ENCODE assay signal across 11 mouse cellular contexts in genomic region chr7:45644872-45645590, GRCm38 (mm10). TPM values are rescaled to one million over a fixed set of nuclear protein-coding genes. Genes with fewer than 3 reads are reported as not detected.
DNase-seq lines count a peak whose midpoint lies in the region; ATAC-seq lines count a peak whose summit lies in the region.
"Had no signal": no experiment of that assay in that cellular context is flagged by ENCODE, and none has a peak within 500 bp of the region (broad histone marks: within the 10 kb centered on the region; RNA-seq: fewer than 3 reads in every experiment).

No protein-coding gene starts in this region.

- no peaks in the 10 kb centered on the region for H3K36me3 ChIP-seq in heart, embryonic 14.5 days (ENCODE audit: control insufficient read depth, insufficient read depth, low read length)
- H3K36me3 ChIP-seq in embryonic facial prominence, embryonic 10.5 days (replicated peaks) = no peaks in the 10 kb centered on the region
- H3K36me3 ChIP-seq in hindbrain, embryonic 11.5 days (ENCODE audit: control insufficient read depth, insufficient read depth, low read length) = no peaks in the 10 kb centered on the region
- no peaks in the 10 kb centered on the region for H3K36me3 ChIP-seq in midbrain, embryonic 12.5 days

- H3K9me3 ChIP-seq in heart, embryonic 14.5 days (ENCODE audit: control insufficient read depth, low read length) = no peaks in the 10 kb centered on the region
- H3K9me3 ChIP-seq in embryonic facial prominence, embryonic 10.5 days = no peaks in the 10 kb centered on the region
- no peaks in the 10 kb centered on the region for H3K9me3 ChIP-seq in hindbrain, embryonic 11.5 days (ENCODE audit: control insufficient read depth, low read length)
- H3K9me3 ChIP-seq in midbrain, embryonic 12.5 days = no peaks in the 10 kb centered on the region

- no peaks in the 10 kb centered on the region for H3K27me3 ChIP-seq in heart, embryonic 14.5 days (ENCODE audit: control insufficient read depth, insufficient read depth, low read length)
- peaks cover 17% of the 10 kb centered on the region for H3K27me3 ChIP-seq in embryonic facial prominence, embryonic 10.5 days (replicated peaks; ENCODE audit: low read depth, poor library complexity, severe bottlenecking)
- H3K27me3 ChIP-seq in hindbrain, embryonic 11.5 days (ENCODE audit: control insufficient read depth, insufficient read depth, low read length) = peaks cover 2% of the 10 kb centered on the region; the same call in 1 of the 2 replicates
- peaks cover 24% of the 10 kb centered on the region for H3K27me3 ChIP-seq in midbrain, embryonic 12.5 days

- H3K9ac ChIP-seq in heart, embryonic 14.5 days (ENCODE audit: low read length) = 0 out of 2 replicates have a peak overlapping the region, but pooled peaks have one; percentile 42
- H3K9ac ChIP-seq in hindbrain, embryonic 11.5 days (ENCODE audit: low read depth, low read length) = no peak overlapping the region
- H3K9ac ChIP-seq in midbrain, embryonic 12.5 days (replicated peaks) = peak overlapping the region; percentile 47; the same call in 1 of the 2 replicates

- H3K4me3 ChIP-seq in heart, embryonic 14.5 days (ENCODE audit: control insufficient read depth in 1 of 2, insufficient read depth in 1 of 2, low read depth in 1 of 2, low read length in 2 of 2) = no peak overlapping the region
- H3K4me3 ChIP-seq in embryonic facial prominence, embryonic 10.5 days = peak overlapping the region; percentile 66
- H3K4me3 ChIP-seq in hindbrain, embryonic 11.5 days (ENCODE audit: low read depth, low read length) = 0 out of 2 replicates have a peak overlapping the region, but pooled peaks have one; percentile 37
- H3K4me3 ChIP-seq in midbrain, embryonic 12.5 days = peak overlapping the region; percentile 47; the same call in 1 of the 2 replicates

- WGBS in heart, embryonic 14.5 days = 76% methylated on average over 6 of the region's 6 CpGs
- WGBS in embryonic facial prominence, embryonic 10.5 days = 71% methylated on average over 6 of the region's 6 CpGs
- 68% methylated on average over 6 of the region's 6 CpGs for WGBS in hindbrain, embryonic 11.5 days
- WGBS in midbrain, embryonic 12.5 days = 65% methylated on average over 6 of the region's 6 CpGs

- H3K4me2 ChIP-seq in heart, embryonic 14.5 days (ENCODE audit: low read length) = peak overlapping the region; percentile 80
- H3K4me2 ChIP-seq in hindbrain, embryonic 11.5 days (replicated peaks; ENCODE audit: low read depth, low read length) = peak overlapping the region; percentile 67
- peak overlapping the region; percentile 77 for H3K4me2 ChIP-seq in midbrain, embryonic 12.5 days (replicated peaks)

- no peak for ATAC-seq in heart, embryonic 14.5 days (ENCODE audit: insufficient number of reproducible peaks, insufficient read depth, low FRiP score, low read depth)
- ATAC-seq in hindbrain, embryonic 11.5 days (ENCODE audit: low FRiP score) = no peak
- ATAC-seq in midbrain, embryonic 12.5 days (ENCODE audit: low FRiP score, low read depth) = no peak

- no peak for DNase-seq in heart, adult 18-20 months
- DNase-seq in embryonic facial prominence, embryonic 10.5 days (ENCODE audit: low spot score) = no peak
- DNase-seq in hindbrain, embryonic 11.5 days (ENCODE audit: low spot score) = no peak
- no peak for DNase-seq in right cerebral cortex, postnatal 14 days
- DNase-seq in urinary bladder, postnatal 25 days (ENCODE audit: low spot score) = no peak
- DNase-seq in layer of hippocampus, postnatal 10 days (ENCODE audit: low spot score in 2 of 2) = no peak

- peaks cover 37 to 45% of the 10 kb centered on the region in 2 experiments for H3K4me1 ChIP-seq in heart, embryonic 14.5 days (ENCODE audit: control insufficient read depth in 2 of 2, insufficient read depth in 2 of 2, low read length in 2 of 2)
- peaks cover 47% of the 10 kb centered on the region for H3K4me1 ChIP-seq in embryonic facial prominence, embryonic 10.5 days
- H3K4me1 ChIP-seq in hindbrain, embryonic 11.5 days (replicated peaks; ENCODE audit: control insufficient read depth, insufficient read depth, low read length) = peaks cover 4% of the 10 kb centered on the region; the same call in 1 of the 2 replicates
- H3K4me1 ChIP-seq in midbrain, embryonic 12.5 days = peaks cover 22% of the 10 kb centered on the region

- H3K27ac ChIP-seq in heart, embryonic 14.5 days (replicated peaks in 1 of 2; ENCODE audit: control insufficient read depth in 1 of 2, insufficient read depth in 1 of 2, low read depth in 2 of 2, low read length in 2 of 2) = no peak overlapping the region
- H3K27ac ChIP-seq in embryonic facial prominence, embryonic 10.5 days (replicated peaks) = peak overlapping the region; percentile 85
- H3K27ac ChIP-seq in hindbrain, embryonic 11.5 days (ENCODE audit: low read depth, low read length) = peak overlapping the region; percentile 82
- peak overlapping the region; percentile 86 for H3K27ac ChIP-seq in midbrain, embryonic 12.5 days (replicated peaks)

RNA-seq across cellular contexts. Expression of gene Mamstr, which starts 5.3 kb away (rescaled TPM):
- 6.2 and 7.6 TPM in 2 replicates for polyA plus RNA-seq in heart, embryonic 14.5 days (2014; fragmentation: Nextera tagmentation; extraction: Ambion mirVana)
- total RNA-seq in heart, adult 18-20 months (2021) = 1 to 10 TPM; 2.4 to 2.6 TPM
- polyA plus RNA-seq in embryonic facial prominence, embryonic 10.5 days (2016; fragmentation: Nextera tagmentation; extraction: Ambion mirVana) = 1.3 and 3.1 TPM in 2 replicates
- polyA plus RNA-seq in hindbrain, embryonic 11.5 days (2014; fragmentation: Nextera tagmentation; extraction: Ambion mirVana) = 1.7 and 2.1 TPM in 2 replicates
- polyA plus RNA-seq in midbrain, embryonic 12.5 days (2016; fragmentation: Nextera tagmentation; extraction: Ambion mirVana) = 2.3 and 2.7 TPM in 2 replicates
- 1 to 10 TPM; 1.7 TPM for total RNA-seq in layer of hippocampus, postnatal 10 days (2021)
- total RNA-seq: megakaryocyte, adult 5-6 weeks; MEL had no signal

RNA-seq across cellular contexts. Expression of gene Rasip1, which starts 17.7 kb away (rescaled TPM):
- polyA plus RNA-seq in heart, embryonic 14.5 days (2014; fragmentation: Nextera tagmentation; extraction: Ambion mirVana) = 22.4 and 24.3 TPM in 2 replicates
- total RNA-seq in heart, adult 18-20 months (2021) = 10 to 100 TPM; 21.6 to 26.8 TPM
- 6.5 and 6.8 TPM in 2 replicates for polyA plus RNA-seq in embryonic facial prominence, embryonic 10.5 days (2016; fragmentation: Nextera tagmentation; extraction: Ambion mirVana)
- 4.9 and 5.1 TPM in 2 replicates for polyA plus RNA-seq in hindbrain, embryonic 11.5 days (2014; fragmentation: Nextera tagmentation; extraction: Ambion mirVana)
- 10.7 and 11.6 TPM in 2 replicates for polyA plus RNA-seq in midbrain, embryonic 12.5 days (2016; fragmentation: Nextera tagmentation; extraction: Ambion mirVana)
- total RNA-seq in layer of hippocampus, postnatal 10 days (2021) = 10 to 100 TPM; 13.9 to 14.5 TPM

RNA-seq across cellular contexts. Expression of gene Fut2, which starts 21.2 kb away (rescaled TPM):
- 2.4 and 2.7 TPM in 2 replicates for polyA plus RNA-seq in heart, embryonic 14.5 days (2014; fragmentation: Nextera tagmentation; extraction: Ambion mirVana)
- under 1 TPM; 0.42 to 0.46 TPM for total RNA-seq in heart, adult 18-20 months (2021)
- 0.07 and 0.16 TPM in 2 replicates for polyA plus RNA-seq in embryonic facial prominence, embryonic 10.5 days (2016; fragmentation: Nextera tagmentation; extraction: Ambion mirVana)
- 0.06 and 0.27 TPM in 2 replicates for polyA plus RNA-seq in hindbrain, embryonic 11.5 days (2014; fragmentation: Nextera tagmentation; extraction: Ambion mirVana)
- polyA plus RNA-seq in midbrain, embryonic 12.5 days (2016; fragmentation: Nextera tagmentation; extraction: Ambion mirVana) = 0.10 and 0.33 TPM in 2 replicates
- total RNA-seq in layer of hippocampus, postnatal 10 days (2021) = under 1 TPM in 1 of 2 experiments, not detected in 1; 0.22 TPM
- total RNA-seq: megakaryocyte, adult 5-6 weeks; MEL had no signal

RNA-seq across cellular contexts. Expression of gene Izumo1, which starts 23.4 kb away (rescaled TPM):
- 0.23 and 0.41 TPM in 2 replicates for polyA plus RNA-seq in heart, embryonic 14.5 days (2014; fragmentation: Nextera tagmentation; extraction: Ambion mirVana)
- total RNA-seq in heart, adult 18-20 months (2021) = under 1 TPM; 0.17 to 0.26 TPM
- 0.07 and 0.10 TPM in 2 replicates for polyA plus RNA-seq in embryonic facial prominence, embryonic 10.5 days (2016; fragmentation: Nextera tagmentation; extraction: Ambion mirVana)
- polyA plus RNA-seq in hindbrain, embryonic 11.5 days (2014; fragmentation: Nextera tagmentation; extraction: Ambion mirVana) = 0.12 and 0.18 TPM in 2 replicates
- 0.18 and 0.31 TPM in 2 replicates for polyA plus RNA-seq in midbrain, embryonic 12.5 days (2016; fragmentation: Nextera tagmentation; extraction: Ambion mirVana)
- total RNA-seq in layer of hippocampus, postnatal 10 days (2021) = not detected
- total RNA-seq: layer of hippocampus, postnatal 25 days; MEL had no signal

RNA-seq across cellular contexts. Expression of gene Fut1, which starts 27.9 kb away (rescaled TPM):
- polyA plus RNA-seq in heart, embryonic 14.5 days (2014; fragmentation: Nextera tagmentation; extraction: Ambion mirVana) = 0.07 TPM in 1 of 2 replicates, not detected in the other
- total RNA-seq in heart, adult 18-20 months (2021) = not detected
- 0.07 and 0.44 TPM in 2 replicates for polyA plus RNA-seq in embryonic facial prominence, embryonic 10.5 days (2016; fragmentation: Nextera tagmentation; extraction: Ambion mirVana)
- not detected in 2 replicates for polyA plus RNA-seq in hindbrain, embryonic 11.5 days (2014; fragmentation: Nextera tagmentation; extraction: Ambion mirVana)
- polyA plus RNA-seq in midbrain, embryonic 12.5 days (2016; fragmentation: Nextera tagmentation; extraction: Ambion mirVana) = not detected in 2 replicates
- under 1 TPM; 0.20 to 0.71 TPM for total RNA-seq in layer of hippocampus, postnatal 10 days (2021)
- total RNA-seq: layer of hippocampus, postnatal 25 days; megakaryocyte, adult 5-6 weeks; MEL had no signal

Comparison
In these comparisons a context has a peak if more than half of its experiments do, and no peak if none do; other contexts are left out.
1. H3K27ac ChIP-seq: peak in embryonic facial prominence, embryonic 10.5 days (single experiment), hindbrain, embryonic 11.5 days (single experiment) and midbrain, embryonic 12.5 days (single experiment); none in heart, embryonic 14.5 days (0 of 2).
2. H3K4me3 ChIP-seq: peak in embryonic facial prominence, embryonic 10.5 days (single experiment), hindbrain, embryonic 11.5 days (single experiment) and midbrain, embryonic 12.5 days (single experiment); none in heart, embryonic 14.5 days (0 of 2).
3. Peak in every context shown above with its lines, with median percentiles within 50 percentile points of each other: H3K4me2 ChIP-seq.